Mouse (Mus musculus) limb, embryonic 12.5 days (tissue): ENCODE results near the gene Als2cr12. TPM values are rescaled to one million over a fixed set of nuclear protein-coding genes. Genes with fewer than 3 reads are reported as not detected.
"Not testable (repeated sequence)": the region's sequence is repeated elsewhere in the genome, so short reads cannot be mapped to it uniquely, and the experiment has no call there.

Experiments used
- ATAC-seq: fragments of 200-750 bp; cut with Nextera tagmentation; 2 replicates; pipeline ENCODE4 v1.8.0; 2017; ENCODE audit warnings: low read depth, moderate TSS enrichment; ENCODE audit not compliant: insufficient number of reproducible peaks, insufficient read depth, low FRiP score, low TSS enrichment
- H3K27ac ChIP-seq: fragments of 300-500 bp; sonication (generic); 2 replicates; pipeline ENCODE4 v1.5.1; 2016; ENCODE audit warnings: mild to moderate bottlenecking, moderate library complexity
- H3K27me3 ChIP-seq: fragments of 300-500 bp; sonication (generic); 2 replicates; pipeline ENCODE4 v1.6.1; 2016; ENCODE audit warnings: mild to moderate bottlenecking, moderate library complexity
- H3K36me3 ChIP-seq: fragments of 300-500 bp; sonication (generic); 2 replicates; pipeline ENCODE4 v1.6.1; 2016; ENCODE audit warnings: mild to moderate bottlenecking, moderate library complexity
- H3K4me1 ChIP-seq: fragments of 300-500 bp; sonication (generic); replicated peaks from 2 replicates; pipeline ENCODE4 v1.6.1; 2016
- H3K4me2 ChIP-seq: fragments of 300-500 bp; sonication (generic); 2 replicates; pipeline ENCODE4 v1.6.1; 2016; ENCODE audit warnings: mild to moderate bottlenecking, moderate library complexity
- H3K4me3 ChIP-seq: fragments of 300-500 bp; sonication (generic); replicated peaks from 2 replicates; pipeline ENCODE4 v1.5.1; 2016; ENCODE audit warnings: mild to moderate bottlenecking
- H3K9ac ChIP-seq: fragments of 300-500 bp; sonication (generic); replicated peaks from 2 replicates; pipeline ENCODE4 v1.6.1; 2016; ENCODE audit warnings: mild to moderate bottlenecking, moderate library complexity
- H3K9me3 ChIP-seq: fragments of 300-500 bp; sonication (generic); 2 replicates; pipeline ENCODE4 v1.6.1; 2016; ENCODE audit warnings: mild to moderate bottlenecking, moderate library complexity
- WGBS: fragments of 180-500 bp; shearing (Covaris S2); methylation state at CpG from one replicate; pipeline ENCODE4 v1.1.7; 2016; 5-methylcytosine and 5-hydroxymethylcytosine counted together
- polyA plus RNA-seq: library from polyadenylated mRNA; unstranded; fragments of >200 nt; fragmentation: Nextera tagmentation; extraction: Ambion mirVana; gene quantifications from 2 replicates; pipeline ENCODE4 v1.2.1, GENCODE M21; 2016

Als2cr12 gene
- polyA plus RNA-seq, 1 experiment from 2014 or later: not detected

- H3K27me3 ChIP-seq, H3K36me3 ChIP-seq, ATAC-seq, H3K9me3 ChIP-seq, H3K4me1 ChIP-seq, H3K27ac ChIP-seq, H3K4me2 ChIP-seq, H3K9ac ChIP-seq, H3K4me3 ChIP-seq: not testable (repeated sequence)
- 76% methylated on average over 5 of the region's 5 CpGs for WGBS
These were observed 17.4 kb downstream of the Als2cr12 start for GRCm38 (mm10) chr1:58678412-58678811.

- H3K27ac ChIP-seq: no peak overlapping the region
- no peak overlapping the region for H3K9ac ChIP-seq
- H3K4me1 ChIP-seq: no peaks in the 10 kb centered on the region
- no peaks in the 10 kb centered on the region for H3K27me3 ChIP-seq
- no peak overlapping the region for H3K4me3 ChIP-seq
- no peaks in the 10 kb centered on the region for H3K9me3 ChIP-seq
- 83% methylated on average over 1 of the region's 1 CpGs for WGBS
- no peaks in the 10 kb centered on the region for H3K36me3 ChIP-seq
- no peak for ATAC-seq
- H3K4me2 ChIP-seq: no peak overlapping the region
These were observed 18.2 kb downstream of the Als2cr12 start for GRCm38 (mm10) chr1:58677575-58677974.

DNA sequence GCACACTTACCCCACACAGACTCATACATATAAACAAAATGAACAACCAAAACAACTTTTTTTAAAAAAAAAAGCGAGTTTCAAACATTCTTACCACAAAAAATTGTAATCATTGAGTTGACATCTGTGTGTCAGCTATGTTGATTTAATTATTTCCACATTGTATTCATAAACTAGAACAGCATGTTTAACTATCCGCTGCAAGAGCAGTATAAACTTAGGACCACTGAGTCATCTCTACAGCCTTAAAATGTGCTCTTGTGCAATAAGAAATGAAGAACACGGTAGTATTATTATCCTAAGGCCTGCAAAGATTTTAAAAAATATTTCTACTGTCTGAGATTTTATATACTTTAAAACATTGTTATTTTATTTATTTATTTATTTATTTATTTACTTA is 20.8 kb downstream of the Als2cr12 start:
- Histone ChIP-seq H3K4me2 (no peak overlapping the region), H3K9me3 (no peaks in the 10 kb centered on the region), H3K27me3 (no peaks in the 10 kb centered on the region), H3K27ac (no peak overlapping the region), H3K9ac (no peak overlapping the region), H3K4me1 (no peaks in the 10 kb centered on the region), H3K4me3 (no peak overlapping the region), H3K36me3 (no peaks in the 10 kb centered on the region)
- WGBS: 88% methylated on average over 3 of the region's 3 CpGs
- ATAC-seq: no peak

DNA sequence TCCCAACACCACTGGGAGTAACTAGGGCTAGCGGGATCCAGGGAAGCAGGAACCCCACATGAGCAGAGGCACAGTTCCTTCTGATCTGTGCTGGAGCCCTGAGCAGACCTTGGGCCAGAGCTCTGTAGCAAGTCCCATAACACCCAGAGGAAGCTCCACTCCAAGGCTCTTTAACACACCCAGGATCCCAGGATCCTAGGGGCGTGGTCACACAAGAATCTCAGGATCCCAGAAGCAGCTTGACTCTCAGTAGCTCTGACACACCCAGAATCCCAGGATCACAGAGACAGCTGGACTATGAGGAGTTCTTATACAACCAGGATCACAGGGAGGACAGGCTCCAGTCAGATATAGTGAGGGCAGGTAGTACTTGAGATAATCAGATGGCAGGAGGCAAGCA is 23.7 kb downstream of the Als2cr12 start:
- H3K9ac ChIP-seq: no peak overlapping the region
- H3K27ac ChIP-seq: no peak overlapping the region
- ATAC-seq: no peak
- H3K4me3 ChIP-seq: no peak overlapping the region
- 0 out of 2 replicates have a peak, but pooled peaks cover 4% of the 10 kb centered on the region for H3K9me3 ChIP-seq
- H3K4me1 ChIP-seq: no peaks in the 10 kb centered on the region
- WGBS: 87% methylated on average over 2 of the region's 2 CpGs
- no peaks in the 10 kb centered on the region for H3K36me3 ChIP-seq
- H3K4me2 ChIP-seq: no peak overlapping the region
- H3K27me3 ChIP-seq: no peaks in the 10 kb centered on the region

DNA sequence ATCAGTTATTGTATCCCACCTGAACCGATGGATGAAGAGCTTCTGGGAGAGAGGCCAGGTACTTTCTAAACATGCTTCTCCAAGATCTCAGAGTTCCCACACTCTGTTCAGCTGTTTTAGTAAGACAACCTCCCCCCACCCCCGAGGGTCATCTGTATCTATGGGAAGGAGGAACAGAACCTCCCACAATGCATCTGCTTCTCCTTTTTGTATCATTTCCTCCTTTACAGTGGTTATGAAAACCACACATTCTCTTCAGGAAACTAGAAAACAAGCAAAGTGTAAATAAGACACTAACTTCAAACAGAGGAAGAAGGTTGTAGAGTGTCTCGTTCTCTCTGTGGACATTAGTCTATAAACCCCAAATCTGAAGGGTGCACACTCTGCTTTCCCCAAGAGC is 26.2 kb downstream of the Als2cr12 start:
- not testable (repeated sequence) for H3K27me3 ChIP-seq, H3K27ac ChIP-seq, H3K36me3 ChIP-seq, H3K4me2 ChIP-seq, H3K4me3 ChIP-seq, H3K4me1 ChIP-seq, ATAC-seq, H3K9me3 ChIP-seq, H3K9ac ChIP-seq
- 86% methylated on average over 3 of the region's 3 CpGs for WGBS

- H3K36me3 ChIP-seq: no peaks in the 10 kb centered on the region
- no peak overlapping the region for H3K27ac ChIP-seq
- no peak overlapping the region for H3K4me2 ChIP-seq
- H3K9me3 ChIP-seq: 0 out of 2 replicates have a peak, but pooled peaks cover 4% of the 10 kb centered on the region
- no peak overlapping the region for H3K9ac ChIP-seq
- 88% methylated on average over 5 of the region's 5 CpGs for WGBS
- no peaks in the 10 kb centered on the region for H3K4me1 ChIP-seq
- no peak overlapping the region for H3K4me3 ChIP-seq
- ATAC-seq: no peak
- no peaks in the 10 kb centered on the region for H3K27me3 ChIP-seq
These were observed 27.6 kb downstream of the Als2cr12 start for GRCm38 (mm10) chr1:58668191-58668590.

DNA sequence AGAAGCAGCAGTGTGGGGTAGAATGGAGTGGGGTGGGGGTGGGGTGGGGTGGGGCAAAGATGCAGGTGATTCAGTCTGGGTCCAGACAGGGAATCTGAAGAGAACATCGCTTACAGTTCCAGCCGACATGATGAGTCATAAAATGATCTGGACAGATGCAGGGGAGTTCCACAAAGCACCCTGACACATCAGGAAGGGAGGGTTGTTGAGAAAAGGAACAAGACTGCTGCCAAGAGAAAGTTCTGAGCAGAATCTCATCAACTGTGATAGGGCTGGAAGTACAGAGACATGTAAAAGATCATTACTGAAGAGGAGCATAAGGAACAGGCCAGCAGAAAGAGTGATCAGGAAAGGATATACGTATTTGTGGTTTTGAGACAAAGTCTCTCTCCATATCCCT is 32.4 kb downstream of the Als2cr12 start:
- not testable (repeated sequence) for ATAC-seq, H3K9ac ChIP-seq, H3K4me3 ChIP-seq, H3K27me3 ChIP-seq, H3K36me3 ChIP-seq, H3K4me2 ChIP-seq, H3K9me3 ChIP-seq, H3K4me1 ChIP-seq, H3K27ac ChIP-seq
- 95% methylated on average over 3 of the region's 3 CpGs for WGBS

GRCm38 (mm10) chr1:58662671-58663070 is 33.1 kb downstream of the Als2cr12 start:
- not testable (repeated sequence) for H3K27ac ChIP-seq, H3K4me1 ChIP-seq, H3K4me3 ChIP-seq, H3K9ac ChIP-seq, ATAC-seq, H3K9me3 ChIP-seq, H3K36me3 ChIP-seq, H3K4me2 ChIP-seq, H3K27me3 ChIP-seq
- WGBS: 93% methylated on average over 5 of the region's 5 CpGs

DNA sequence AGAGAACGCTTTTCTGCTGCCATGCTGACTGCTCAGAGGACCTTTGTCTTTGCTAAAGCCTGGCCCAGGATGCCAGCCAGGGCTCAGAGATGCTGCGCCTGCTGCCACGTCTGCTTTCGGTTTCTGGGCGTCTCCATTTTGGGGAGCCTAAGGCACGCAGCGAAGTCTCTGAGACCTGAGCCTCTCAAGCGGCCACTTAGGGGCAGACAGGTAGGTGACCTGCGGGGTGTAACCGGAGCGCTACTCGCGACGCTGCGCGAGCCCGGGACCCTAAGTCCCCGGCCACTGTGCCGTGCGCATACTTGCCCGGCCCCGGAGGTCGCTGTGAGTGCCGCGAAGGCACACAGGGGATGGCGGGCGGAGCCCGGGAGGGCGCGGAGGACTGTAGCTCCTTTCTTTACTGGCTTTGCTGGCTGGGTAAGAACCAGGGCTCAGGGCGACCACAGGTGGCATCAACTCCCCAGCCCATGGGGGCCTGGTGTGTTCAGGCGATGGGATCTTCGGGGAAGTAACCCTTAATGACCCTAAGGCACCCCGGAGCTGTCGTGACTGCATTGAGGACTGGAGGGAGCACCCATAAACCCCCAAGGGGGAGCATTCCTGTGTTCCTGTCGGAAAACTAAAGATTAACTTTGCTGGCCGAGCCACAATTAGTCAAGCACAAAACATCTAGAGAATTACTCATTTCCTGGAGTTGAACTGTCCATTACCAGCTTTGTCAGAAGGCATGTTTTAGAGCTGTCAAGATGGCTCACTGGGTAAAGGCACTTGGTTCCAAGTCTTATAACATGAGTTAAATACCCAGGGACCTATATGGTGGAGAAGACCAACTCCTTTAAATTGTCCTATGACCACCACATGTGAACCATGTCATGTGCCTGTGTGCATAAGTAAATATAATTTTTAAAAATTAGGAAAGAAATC is 43.0 kb downstream of the Als2cr12 start:
- H3K4me3 ChIP-seq: peak overlapping the region; percentile 59
- peak overlapping the region; percentile 85 for H3K9ac ChIP-seq
- H3K36me3 ChIP-seq: no peaks in the 10 kb centered on the region
- peak overlapping the region; percentile 69 for H3K4me2 ChIP-seq
- peak overlapping the region; percentile 45; the same call in 1 of the 2 replicates for H3K27ac ChIP-seq
- no peaks in the 10 kb centered on the region for H3K4me1 ChIP-seq
- H3K9me3 ChIP-seq: no peaks in the 10 kb centered on the region
- H3K27me3 ChIP-seq: no peaks in the 10 kb centered on the region
- WGBS: 2% methylated on average over 37 of the region's 37 CpGs
- peak; percentile 63; the same call in 1 of the 2 replicates for ATAC-seq

DNA sequence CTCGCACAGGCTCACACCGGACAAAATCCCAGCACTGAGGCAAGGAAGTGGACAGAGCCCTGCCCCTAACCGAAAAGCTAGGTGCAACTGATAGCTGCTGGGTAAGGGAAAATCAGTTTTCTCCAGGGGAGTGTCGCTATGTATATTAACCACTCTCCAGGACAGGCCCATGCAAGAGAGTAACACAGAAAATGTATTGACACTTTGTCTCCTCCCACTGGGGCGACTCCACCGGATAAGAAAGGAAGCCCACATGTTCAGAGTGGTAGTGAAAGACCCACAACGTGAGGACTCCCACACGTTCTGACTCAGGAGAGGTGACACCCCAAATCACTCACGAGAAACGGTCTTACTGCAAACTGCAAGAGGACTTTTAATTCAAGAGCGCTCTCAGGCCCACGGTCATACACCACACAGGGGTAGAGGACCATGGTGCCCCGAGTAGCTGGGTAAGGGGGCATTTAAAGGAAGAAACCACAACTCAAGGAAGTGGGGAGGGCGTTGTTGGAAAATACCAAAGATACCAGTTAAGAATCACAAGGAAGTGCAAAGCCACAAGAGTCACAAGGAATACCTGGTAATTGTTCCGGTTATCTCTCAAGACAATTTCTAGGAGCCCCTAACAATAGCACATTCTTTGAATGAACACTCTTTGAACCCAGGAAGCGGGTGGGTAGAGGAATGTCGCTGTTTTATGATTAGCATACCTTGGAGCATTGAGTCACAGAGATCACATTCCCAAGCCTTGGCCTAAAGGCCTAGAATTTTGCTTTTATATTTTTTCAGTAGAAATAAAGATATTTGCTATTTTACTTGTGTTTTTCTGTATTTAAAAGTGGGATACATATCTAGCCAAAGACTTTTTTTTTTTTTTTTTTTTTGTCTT is 44.0 kb downstream of the Als2cr12 start:
- peak overlapping the region; percentile 59 for H3K4me3 ChIP-seq
- ATAC-seq, H3K4me1 ChIP-seq, H3K27me3 ChIP-seq, H3K9me3 ChIP-seq, H3K9ac ChIP-seq, H3K27ac ChIP-seq, H3K36me3 ChIP-seq: not testable (repeated sequence)
- WGBS: 88% methylated on average over 17 of the region's 17 CpGs
- H3K4me2 ChIP-seq: peak overlapping the region; percentile 69

DNA sequence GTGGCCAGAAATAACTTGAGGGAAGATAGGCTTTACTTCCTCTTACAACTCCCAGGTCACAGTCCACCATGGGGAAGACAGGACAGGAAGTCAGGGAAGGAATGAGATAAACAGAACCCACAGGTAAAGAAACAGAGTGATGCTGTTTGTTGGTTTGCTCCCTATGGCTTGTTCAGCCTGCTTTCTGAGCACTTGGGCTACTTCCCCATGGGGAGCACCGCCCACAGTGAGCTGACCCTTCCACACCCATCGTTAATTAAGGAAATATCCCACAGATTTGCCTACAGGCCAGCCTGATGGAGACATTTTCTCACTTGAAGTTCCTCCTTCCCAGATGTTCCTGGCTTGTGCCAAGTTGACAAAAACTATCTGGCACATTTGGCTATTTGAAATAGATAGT is 66.9 kb downstream of the Als2cr12 start:
- not testable (repeated sequence) for H3K36me3 ChIP-seq, H3K9me3 ChIP-seq, H3K9ac ChIP-seq, H3K4me3 ChIP-seq, H3K4me1 ChIP-seq, ATAC-seq, H3K27ac ChIP-seq, H3K4me2 ChIP-seq, H3K27me3 ChIP-seq
- WGBS: 56% methylated on average over 2 of the region's 2 CpGs
